In the genomic region with DNA sequence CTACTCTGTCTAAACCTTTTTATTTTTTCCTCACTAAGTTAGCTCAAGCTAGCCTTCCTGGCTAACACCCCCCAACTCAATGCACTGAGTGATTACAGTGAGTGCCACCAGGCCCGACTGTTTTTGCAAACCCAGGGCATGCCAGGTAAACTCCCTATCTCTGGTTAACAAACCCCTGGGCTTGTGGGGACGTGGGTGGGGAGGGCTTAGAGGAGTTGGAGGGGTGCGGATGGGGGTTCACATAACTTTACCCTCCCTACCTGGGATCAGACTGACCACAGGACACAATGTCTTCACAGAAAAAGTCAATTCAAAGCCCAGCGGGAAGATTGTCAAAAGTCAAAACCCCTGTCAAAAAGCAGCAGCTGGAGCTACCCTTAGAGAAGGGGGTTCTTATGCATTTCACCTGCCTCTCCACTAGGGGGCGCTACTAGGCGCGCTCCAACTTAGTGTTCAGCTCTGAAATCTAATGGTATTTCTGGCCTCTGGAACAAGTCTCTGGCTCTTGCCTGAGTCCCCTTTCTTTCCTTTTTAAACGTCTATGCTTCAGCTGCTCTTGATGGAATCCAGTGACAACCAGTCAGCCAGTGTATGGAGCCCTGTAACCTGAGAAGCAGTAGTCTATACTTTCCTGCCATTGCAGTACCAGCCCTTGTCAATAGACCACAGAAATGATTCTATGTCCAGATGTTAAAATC, we compare ENCODE assay signal across 1 mouse cellular context.
TF ChIP-seq lines count a peak whose summit lies in the region.

No protein-coding gene starts in this region.

TF ChIP-seq in MEL, 35 proteins besides CTCF, POLR2A, EP300 and RAD21:
- TF ChIP-seq SMC3 (IDR thresholded peaks at IDR 0.05; ENCODE audit: low read depth, low read length) (peak; percentile 67), NRF1 (IDR thresholded peaks at IDR 0.05; ENCODE audit: insufficient read depth, low read depth, low read length, poor library complexity, severe bottlenecking) (no peak)
